Mouse (Mus musculus) heart, embryonic 10.5 days (tissue): ENCODE results near the gene C330021F23Rik. TPM values are rescaled to one million over a fixed set of nuclear protein-coding genes. Genes with fewer than 3 reads are reported as not detected.
A peak's percentile ranks its signal among the peaks of the same experiment; 100 is the strongest.

Experiments used
- DNase-seq: peaks from one replicate; pipeline ENCODE4 v3.0.0-alpha.2; 2017; ENCODE audit warnings: low spot score
- H3K27ac ChIP-seq: fragments of 300-500 bp; sonication (generic); 2 replicates; pipeline ENCODE4 v1.5.1; 2016; ENCODE audit warnings: mild to moderate bottlenecking
- H3K27me3 ChIP-seq: fragments of 300-500 bp; sonication (generic); 2 replicates; pipeline ENCODE4 v1.6.1; 2016; ENCODE audit warnings: mild to moderate bottlenecking; ENCODE audit not compliant: poor library complexity, insufficient read depth, severe bottlenecking
- H3K36me3 ChIP-seq: fragments of 300-500 bp; sonication (generic); 2 replicates; pipeline ENCODE4 v1.6.1; 2016; ENCODE audit warnings: mild to moderate bottlenecking, moderate library complexity
- H3K4me1 ChIP-seq: fragments of 300-500 bp; sonication (generic); 2 replicates; pipeline ENCODE4 v1.6.1; 2016; ENCODE audit warnings: mild to moderate bottlenecking
- H3K4me3 ChIP-seq: fragments of 300-500 bp; sonication (generic); 2 replicates; pipeline ENCODE4 v1.5.1; 2016; ENCODE audit warnings: mild to moderate bottlenecking, moderate library complexity
- H3K9me3 ChIP-seq: fragments of 300-500 bp; sonication (generic); 2 replicates; pipeline ENCODE4 v1.6.1; 2016; ENCODE audit warnings: mild to moderate bottlenecking, moderate library complexity
- WGBS: fragments of 180-500 bp; shearing (Covaris S2); methylation state at CpG from one replicate; pipeline ENCODE4 v1.1.7; 2016; 5-methylcytosine and 5-hydroxymethylcytosine counted together
- polyA plus RNA-seq: library from polyadenylated mRNA; unstranded; fragments of >200 nt; fragmentation: Nextera tagmentation; extraction: Ambion mirVana; gene quantifications from 2 replicates; pipeline ENCODE4 v1.2.1, GENCODE M21; 2016

C330021F23Rik gene
- 3.8 and 5.0 TPM in 2 replicates for polyA plus RNA-seq

DNA sequence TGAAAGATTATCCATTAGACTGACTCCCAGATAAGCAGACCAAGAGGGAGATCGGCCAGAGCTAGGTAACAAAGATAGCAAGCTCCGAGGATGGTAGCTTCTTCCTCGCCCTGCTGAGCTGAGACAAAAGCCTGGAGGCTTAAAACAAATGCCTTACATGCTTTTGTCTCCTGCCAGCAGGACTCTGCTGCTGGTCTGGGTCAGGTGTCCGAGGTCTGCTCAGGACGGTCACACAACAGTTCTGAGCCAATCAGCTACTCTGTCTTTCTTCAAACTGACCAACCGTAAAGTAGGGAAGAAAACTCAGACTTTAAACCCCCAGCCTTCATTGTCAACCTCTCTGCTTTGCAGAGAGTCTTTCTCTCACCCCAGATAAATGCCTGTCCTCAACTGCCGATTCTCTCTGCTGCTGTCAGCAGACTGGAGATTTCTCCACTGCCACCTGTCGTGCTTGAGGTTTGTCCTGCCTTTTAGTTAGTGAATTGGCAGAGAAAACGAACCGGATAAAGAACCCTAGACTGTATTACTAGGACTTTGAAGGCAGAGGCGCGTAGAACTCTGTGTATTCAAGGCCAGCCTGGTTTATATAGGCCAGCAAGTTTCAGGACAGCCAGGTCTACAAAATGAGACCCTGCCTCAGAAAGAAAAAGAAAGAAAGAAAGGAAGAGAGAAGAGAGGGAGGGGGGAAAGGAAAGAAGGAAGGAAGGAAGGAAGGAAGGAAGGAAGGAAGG lies at the start of gene C330021F23Rik:
Gene C330021F23Rik (plus strand): TSS at position 350 of the 731 bp plus-strand sequence.
- Histone ChIP-seq H3K36me3 (no peaks in the 10 kb centered on the region), H3K9me3 (no peaks in the 10 kb centered on the region), H3K4me3 (peak within 1 kb of the TSS; percentile 54), H3K4me1 (peaks cover 14% of the 10 kb centered on the region), H3K27me3 (no peaks in the 10 kb centered on the region), H3K27ac (peak within 1 kb of the TSS; percentile 83)
- DNase-seq = no peak
- 3% methylated on average over 12 of the region's 12 CpGs for WGBS

DNA sequence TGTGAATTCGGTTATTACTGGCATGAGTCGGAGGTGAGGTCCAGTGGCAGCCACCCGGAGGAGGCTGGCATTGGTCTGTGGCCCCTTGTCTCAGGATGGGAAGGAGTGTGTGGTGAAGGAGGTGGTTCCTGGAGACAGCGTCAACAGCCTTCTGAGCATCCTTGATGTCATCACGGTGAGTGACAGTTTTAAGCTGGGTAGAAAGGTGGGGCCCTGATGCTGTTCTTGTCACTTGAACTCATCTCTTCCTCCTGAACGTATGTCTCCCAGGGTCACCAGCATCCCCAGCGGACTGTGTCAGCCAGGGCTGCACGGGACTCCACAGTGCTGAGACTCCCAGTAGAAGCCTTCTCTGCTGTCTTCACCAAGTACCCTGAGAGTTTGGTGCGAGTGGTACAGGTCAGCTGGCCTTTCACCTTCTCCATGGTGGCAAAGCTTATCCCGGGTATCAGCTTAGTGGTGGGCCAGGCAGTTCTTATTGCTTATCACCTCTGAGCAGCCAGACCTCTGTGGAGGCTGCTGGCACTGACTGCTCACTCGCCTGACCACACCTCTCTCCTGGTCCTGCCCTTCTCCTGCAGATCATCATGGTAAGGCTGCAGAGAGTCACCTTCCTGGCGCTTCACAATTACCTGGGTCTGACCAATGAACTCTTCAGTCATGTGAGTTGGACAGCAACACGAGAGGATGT lies 45.6 kb upstream of the C330021F23Rik start:
- Histone ChIP-seq H3K4me3 (no peak overlapping the region), H3K27me3 (no peaks in the 10 kb centered on the region), H3K9me3 (no peaks in the 10 kb centered on the region), H3K36me3 (peaks cover 46% of the 10 kb centered on the region), H3K27ac (no peak overlapping the region), H3K4me1 (peaks cover under 1% of the 10 kb centered on the region; the same call in 1 of the 2 replicates)
- DNase-seq = no peak
- 83% methylated on average over 13 of the region's 13 CpGs for WGBS

DNA sequence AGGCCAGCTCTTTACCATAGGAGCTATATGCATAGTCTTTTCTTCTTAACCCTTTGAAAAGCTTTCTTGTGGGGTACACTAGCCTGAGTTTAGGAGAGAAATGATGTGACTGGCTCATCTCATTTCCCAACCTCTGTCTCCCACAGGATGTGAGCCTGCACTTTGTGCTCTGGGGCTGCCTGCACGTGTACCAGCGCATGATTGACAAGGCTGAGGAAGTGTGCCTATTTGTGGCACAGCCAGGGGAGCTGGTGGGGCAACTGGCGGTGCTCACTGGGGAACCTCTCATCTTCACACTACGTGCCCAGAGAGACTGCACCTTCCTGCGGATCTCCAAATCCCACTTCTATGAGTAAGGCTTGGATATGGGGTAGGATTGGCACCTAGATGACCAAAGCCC lies 37.0 kb upstream of the C330021F23Rik start:
- 75% methylated on average over 5 of the region's 5 CpGs for WGBS
- H3K4me3 ChIP-seq = no peak overlapping the region

GRCm38 (mm10) chr8:3531936-3532335 lies 35.9 kb upstream of the C330021F23Rik start:
- WGBS = 95% methylated on average over 18 of the region's 18 CpGs
- Histone ChIP-seq H3K4me3 (no peak overlapping the region), H3K27me3 (no peaks in the 10 kb centered on the region), H3K27ac (no peak overlapping the region), H3K36me3 (peaks cover 35% of the 10 kb centered on the region), H3K9me3 (no peaks in the 10 kb centered on the region), H3K4me1 (no peaks in the 10 kb centered on the region)
- DNase-seq = peak; percentile 70

More for the DNA sequence above, 37.0 kb upstream of the C330021F23Rik start:
- peaks cover 33% of the 10 kb centered on the region for H3K36me3 ChIP-seq
- H3K27me3 ChIP-seq = no peaks in the 10 kb centered on the region
- no peaks in the 10 kb centered on the region for H3K4me1 ChIP-seq
- no peaks in the 10 kb centered on the region for H3K9me3 ChIP-seq
- DNase-seq = peak; percentile 70
- no peak overlapping the region for H3K27ac ChIP-seq

DNA sequence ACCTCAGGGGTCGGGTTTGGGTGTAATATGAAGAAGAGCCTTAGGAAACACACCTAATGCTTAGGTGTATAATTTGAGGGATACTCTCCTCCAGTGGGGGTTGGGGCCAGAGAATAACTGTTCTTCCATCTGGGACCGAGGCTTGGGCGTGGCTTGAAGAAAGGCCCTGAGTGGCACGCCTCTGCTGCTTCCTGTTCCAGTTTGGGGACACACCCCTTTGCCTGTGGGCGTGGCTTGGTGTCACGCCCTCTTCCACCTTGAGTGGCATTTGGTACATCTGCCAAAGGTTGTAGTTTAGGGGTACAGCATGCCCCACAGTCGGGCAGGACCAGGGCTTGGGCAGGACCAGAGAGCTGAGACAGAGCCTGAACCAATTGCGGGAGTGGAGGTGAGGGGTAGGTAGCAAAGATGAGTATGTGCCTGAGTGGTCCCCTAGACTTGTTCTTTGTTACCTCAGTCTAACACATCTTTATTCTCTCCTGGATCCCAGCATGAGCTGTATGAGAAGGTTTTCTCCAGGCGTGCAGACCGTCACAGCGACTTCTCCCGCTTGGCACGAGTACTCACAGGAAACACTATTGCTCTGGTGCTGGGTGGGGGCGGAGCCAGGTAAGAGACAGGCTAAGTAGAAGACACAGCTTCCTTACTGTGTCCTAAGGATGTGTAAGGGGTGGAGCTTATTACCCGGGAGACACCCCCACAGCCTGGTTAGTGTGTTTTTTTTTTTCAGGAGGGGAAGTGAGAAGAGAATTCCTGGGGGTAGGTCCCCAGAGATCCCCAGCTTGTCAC lies 31.5 kb upstream of the C330021F23Rik start:
- 49% methylated on average over 15 of the region's 15 CpGs for WGBS
- Histone ChIP-seq H3K36me3 (peaks cover 63% of the 10 kb centered on the region), H3K27ac (no peak overlapping the region), H3K4me1 (no peaks in the 10 kb centered on the region), H3K9me3 (no peaks in the 10 kb centered on the region), H3K4me3 (no peak overlapping the region), H3K27me3 (no peaks in the 10 kb centered on the region)
- DNase-seq = no peak

- Histone ChIP-seq H3K9me3 (no peaks in the 10 kb centered on the region), H3K27ac (no peak overlapping the region), H3K36me3 (peaks cover 60% of the 10 kb centered on the region), H3K27me3 (no peaks in the 10 kb centered on the region), H3K4me1 (no peaks in the 10 kb centered on the region), H3K4me3 (no peak overlapping the region)
- WGBS = 93% methylated on average over 9 of the region's 9 CpGs
- DNase-seq = no peak
Observed at GRCm38 (mm10) chr8:3536940-3537339, 30.9 kb upstream of the C330021F23Rik start.

DNA sequence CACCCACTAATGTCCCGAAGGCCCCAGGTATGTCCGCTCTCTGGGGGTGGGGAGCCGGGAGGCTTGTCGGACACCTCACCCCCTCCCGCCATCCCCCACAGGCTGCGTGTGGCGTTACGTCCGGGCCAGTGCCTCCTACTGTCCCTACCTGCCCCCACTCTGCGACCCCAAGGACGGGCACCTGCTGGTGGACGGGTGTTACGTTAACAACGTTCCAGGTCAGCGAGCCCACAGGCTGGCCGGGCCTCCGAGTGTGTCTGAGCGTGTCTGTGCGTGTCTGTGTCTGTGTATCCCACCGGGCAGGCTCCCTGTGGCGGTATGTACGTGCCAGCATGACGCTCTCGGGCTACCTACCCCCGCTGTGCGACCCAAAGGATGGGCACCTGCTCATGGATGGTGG lies 30.1 kb upstream of the C330021F23Rik start:
- H3K4me1 ChIP-seq = no peaks in the 10 kb centered on the region
- DNase-seq = peak; percentile 72
- no peak overlapping the region for H3K4me3 ChIP-seq
- WGBS = 95% methylated on average over 26 of the region's 26 CpGs
- no peak overlapping the region for H3K27ac ChIP-seq
- peaks cover 61% of the 10 kb centered on the region for H3K36me3 ChIP-seq
- H3K9me3 ChIP-seq = no peaks in the 10 kb centered on the region
- H3K27me3 ChIP-seq = no peaks in the 10 kb centered on the region

GRCm38 (mm10) chr8:3539146-3539545 lies 28.6 kb upstream of the C330021F23Rik start:
- peaks cover 75% of the 10 kb centered on the region for H3K36me3 ChIP-seq
- no peaks in the 10 kb centered on the region for H3K4me1 ChIP-seq
- 84% methylated on average over 7 of the region's 7 CpGs for WGBS
- H3K4me3 ChIP-seq = no peak overlapping the region
- no peaks in the 10 kb centered on the region for H3K27me3 ChIP-seq
- no peak overlapping the region for H3K27ac ChIP-seq
- DNase-seq = peak; percentile 63
- H3K9me3 ChIP-seq = no peaks in the 10 kb centered on the region

GRCm38 (mm10) chr8:3540076-3540475 lies 27.7 kb upstream of the C330021F23Rik start:
- no peak overlapping the region for H3K27ac ChIP-seq
- H3K4me3 ChIP-seq = no peak overlapping the region
- no peaks in the 10 kb centered on the region for H3K4me1 ChIP-seq
- peak; percentile 51 for DNase-seq
- no peaks in the 10 kb centered on the region for H3K9me3 ChIP-seq
- H3K36me3 ChIP-seq = peaks cover 84% of the 10 kb centered on the region
- H3K27me3 ChIP-seq = no peaks in the 10 kb centered on the region
- 88% methylated on average over 4 of the region's 4 CpGs for WGBS

- Histone ChIP-seq H3K27ac (no peak overlapping the region), H3K4me1 (no peaks in the 10 kb centered on the region), H3K9me3 (no peaks in the 10 kb centered on the region), H3K27me3 (no peaks in the 10 kb centered on the region), H3K36me3 (peaks cover 33% of the 10 kb centered on the region), H3K4me3 (no peak overlapping the region)
- WGBS = 88% methylated on average over 2 of the region's 2 CpGs
- DNase-seq = no peak
Observed at GRCm38 (mm10) chr8:3546511-3546910, 21.3 kb upstream of the C330021F23Rik start.

DNA sequence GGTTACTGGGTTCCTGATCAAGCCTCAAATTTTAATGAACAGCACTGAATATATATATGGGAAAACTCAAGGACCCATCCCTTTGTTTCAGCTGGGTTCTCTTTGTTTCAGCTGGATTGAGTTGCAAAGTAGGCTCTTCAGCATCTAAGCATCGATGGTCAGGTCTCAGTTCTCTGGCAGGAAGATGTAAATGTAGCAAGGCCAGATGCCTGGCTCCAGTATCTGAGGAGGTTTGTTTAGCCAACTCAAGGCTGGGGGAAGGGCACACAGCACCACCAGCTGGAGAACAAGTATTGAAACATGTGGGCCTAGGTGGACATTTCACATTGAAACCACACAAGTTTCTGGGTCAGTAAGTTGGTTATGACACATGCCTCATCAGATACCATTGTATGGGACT lies 15.6 kb upstream of the C330021F23Rik start:
- DNase-seq = no peak
- Histone ChIP-seq H3K36me3 (no peaks in the 10 kb centered on the region), H3K4me1 (no peaks in the 10 kb centered on the region), H3K27me3 (no peaks in the 10 kb centered on the region), H3K9me3 (no peaks in the 10 kb centered on the region), H3K4me3 (no peak overlapping the region), H3K27ac (no peak overlapping the region)
- WGBS = 91% methylated on average over 1 of the region's 1 CpGs

GRCm38 (mm10) chr8:3556114-3556513 lies 11.7 kb upstream of the C330021F23Rik start:
- Histone ChIP-seq H3K27me3 (no peaks in the 10 kb centered on the region), H3K4me1 (no peaks in the 10 kb centered on the region), H3K36me3 (no peaks in the 10 kb centered on the region), H3K27ac (no peak overlapping the region), H3K4me3 (no peak overlapping the region), H3K9me3 (no peaks in the 10 kb centered on the region)
- WGBS = 56% methylated on average over 4 of the region's 4 CpGs
- peak; percentile 82 for DNase-seq

DNA sequence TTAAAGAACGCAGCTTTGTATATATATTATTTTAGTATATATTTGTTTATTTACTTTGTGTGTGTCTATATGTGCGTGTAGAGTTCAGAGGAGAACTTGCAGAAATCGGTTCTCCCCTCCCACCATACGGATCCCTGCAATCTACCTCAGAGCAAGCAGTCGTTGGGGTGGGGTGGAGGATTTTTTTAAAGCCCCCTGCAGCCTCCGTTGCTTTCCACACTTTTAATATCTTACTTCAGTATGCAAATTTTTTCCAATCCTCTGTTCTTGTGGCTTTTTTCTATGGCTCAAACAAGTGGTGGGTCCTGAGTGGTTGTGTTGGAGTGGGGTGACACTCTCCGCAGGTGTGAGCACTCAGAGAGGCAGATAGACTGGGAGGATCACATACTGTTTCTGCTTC lies 588 bp downstream of the C330021F23Rik start:
- no peak for DNase-seq
- WGBS = 14% methylated on average over 7 of the region's 7 CpGs
- Histone ChIP-seq H3K27me3 (no peaks in the 10 kb centered on the region), H3K27ac (peak overlapping the region; percentile 83), H3K4me1 (peaks cover 14% of the 10 kb centered on the region), H3K9me3 (no peaks in the 10 kb centered on the region), H3K36me3 (no peaks in the 10 kb centered on the region), H3K4me3 (peak overlapping the region; percentile 54)
